Mouse (Mus musculus) E14TG2a.4 (cell line): Measurements from ENCODE around the gene Hdhd3.

Experiments
- CTCF ChIP-seq: conservative IDR thresholded peaks from 2 replicates; pipeline ENCODE4 v1.5.1; 2014; ENCODE audit warnings: low read length
- POU5F1 ChIP-seq: IDR thresholded peaks from 2 replicates; pipeline ENCODE4 v1.6.1; 2014; ENCODE audit warnings: low read length, borderline replicate concordance

- TF ChIP-seq CTCF (no peak), POU5F1 (no peak)
These were observed 17.7 kb downstream of the Hdhd3 start for GRCm38 (mm10) chr4:62485450-62486161.
